Mouse (Mus musculus) heart, adult 9 months (tissue): ENCODE results near the gene 2010111I01Rik.

ENCODE experiments used
- DNase-seq, 2 experiments: peaks; one replicate each; pipeline ENCODE4 v3.0.0; 2022; ENCODE audit warnings: low spot score in 2 of 2

Gene 2010111I01Rik

GRCm38 (mm10) chr13:63258671-63259070, 294.0 kb downstream of the 2010111I01Rik start:
- DNase-seq = no peak

- no peak for DNase-seq
Observed at GRCm38 (mm10) chr13:63260133-63260532, 295.4 kb downstream of the 2010111I01Rik start.

- no peak for DNase-seq
Observed at GRCm38 (mm10) chr13:63260753-63261631, 296.3 kb downstream of the 2010111I01Rik start.

GRCm38 (mm10) chr13:63261676-63262075, 297.0 kb downstream of the 2010111I01Rik start:
- no peak for DNase-seq

- no peak for DNase-seq
Observed at GRCm38 (mm10) chr13:63262168-63262957, 297.7 kb downstream of the 2010111I01Rik start.

GRCm38 (mm10) chr13:63268371-63268770, 303.7 kb downstream of the 2010111I01Rik start:
- DNase-seq = no peak

- no peak for DNase-seq
Observed at GRCm38 (mm10) chr13:63268776-63269175, 304.1 kb downstream of the 2010111I01Rik start.

- DNase-seq = no peak
Observed at GRCm38 (mm10) chr13:63270191-63270590, 305.5 kb downstream of the 2010111I01Rik start.

GRCm38 (mm10) chr13:63272017-63272601, 307.4 kb downstream of the 2010111I01Rik start:
- DNase-seq = no peak

GRCm38 (mm10) chr13:63272602-63273229, 308.0 kb downstream of the 2010111I01Rik start:
- DNase-seq = peak; percentile 76 to 78

- DNase-seq = peak in 1 of 2 experiments; percentile 39
Observed at GRCm38 (mm10) chr13:63273859-63274258, 309.2 kb downstream of the 2010111I01Rik start.

GRCm38 (mm10) chr13:63274488-63275166, 309.9 kb downstream of the 2010111I01Rik start:
- DNase-seq = no peak

- no peak for DNase-seq
Observed at GRCm38 (mm10) chr13:63276389-63276788, 311.7 kb downstream of the 2010111I01Rik start.

- DNase-seq = no peak
Observed at GRCm38 (mm10) chr13:63277316-63277715, 312.6 kb downstream of the 2010111I01Rik start.

GRCm38 (mm10) chr13:63278141-63278631, 313.5 kb downstream of the 2010111I01Rik start:
- peak; percentile 58 to 77 for DNase-seq

- peak; percentile 70 to 82 for DNase-seq
Observed at GRCm38 (mm10) chr13:63278796-63279475, 314.2 kb downstream of the 2010111I01Rik start.

GRCm38 (mm10) chr13:63279807-63280206, 315.1 kb downstream of the 2010111I01Rik start:
- DNase-seq = no peak

GRCm38 (mm10) chr13:63280344-63280743, 315.7 kb downstream of the 2010111I01Rik start:
- DNase-seq = no peak

- DNase-seq = no peak
Observed at GRCm38 (mm10) chr13:63281206-63281605, 316.5 kb downstream of the 2010111I01Rik start.

- DNase-seq = no peak
Observed at GRCm38 (mm10) chr13:63283236-63283635, 318.5 kb downstream of the 2010111I01Rik start.
